Mouse (Mus musculus): ENCODE results near the gene 4930426L09Rik.

DNA sequence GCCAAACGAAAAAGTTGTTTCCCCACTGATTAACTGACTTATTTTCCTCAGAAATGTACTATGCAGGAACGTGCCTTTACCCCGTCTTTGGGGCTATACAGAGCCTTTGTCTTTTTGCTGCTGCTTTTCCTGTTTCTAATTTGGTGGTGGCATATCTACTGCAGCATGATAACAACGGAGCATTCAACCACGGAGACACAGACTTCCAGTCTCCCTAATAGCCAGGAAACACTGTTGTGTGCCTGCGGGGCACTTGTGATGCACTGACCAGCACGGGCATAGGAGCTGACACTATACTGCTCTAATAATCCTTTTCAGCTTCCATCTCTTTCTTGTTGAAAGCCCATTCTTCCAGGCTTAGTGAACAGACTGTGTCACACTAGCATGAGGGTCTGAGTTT is 41.2 kb upstream of the 4930426L09Rik start:
- TF ChIP-seq FLI1 (IDR thresholded peaks at IDR 0.05; ENCODE audit: low read length) (no peak), GATA1 (IDR thresholded peaks at IDR 0.05; ENCODE audit: borderline replicate concordance, low read length) (no peak; the same call in 2 of the 3 replicates)
